Mouse (Mus musculus): ENCODE measurements around the gene Igf1r.

The Igf1r gene

DNA sequence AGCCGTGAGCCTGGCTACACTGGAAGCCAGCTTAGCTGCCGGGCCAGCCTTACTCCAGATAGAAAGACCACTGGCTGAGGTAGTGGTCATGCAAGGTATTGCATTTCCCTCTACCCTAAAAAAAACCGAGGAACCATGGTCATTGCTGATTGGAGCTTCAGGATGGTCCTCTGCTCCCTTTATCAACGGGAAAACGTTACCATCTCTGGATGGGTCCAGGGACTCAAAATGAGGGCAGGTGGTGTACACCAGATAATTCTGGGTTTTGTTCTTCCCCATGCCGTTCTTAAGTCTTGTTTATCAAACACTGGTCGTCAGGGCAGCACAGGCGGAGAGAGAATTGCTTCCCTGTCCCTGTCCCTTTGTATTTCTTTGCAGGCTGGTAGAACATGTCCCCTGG lies 57.0 kb downstream of the Igf1r start:
- DNase-seq (ENCODE audit: low spot score in 2 of 2), result no peak

DNA sequence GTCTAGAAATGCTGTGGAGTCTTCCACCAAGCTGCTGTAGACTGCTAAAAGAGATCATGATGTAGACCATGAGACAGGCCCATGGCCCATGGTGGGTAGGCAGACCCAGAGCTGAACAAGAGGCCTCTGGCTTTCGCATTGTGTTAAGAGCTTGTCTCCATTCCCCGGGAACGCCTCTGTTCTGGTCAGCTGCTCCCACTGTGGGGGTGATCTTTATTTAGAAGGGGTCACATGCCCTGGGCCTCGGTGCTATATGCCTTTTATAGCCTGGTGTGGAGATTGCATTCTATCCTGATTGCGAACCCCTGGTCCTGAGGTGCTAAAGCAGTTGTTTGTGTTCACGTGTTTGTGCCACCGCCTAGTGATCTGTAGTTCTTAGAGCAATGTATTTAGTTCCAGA lies 57.5 kb downstream of the Igf1r start:
- no peak for DNase-seq (ENCODE audit: low spot score in 2 of 2)

DNA sequence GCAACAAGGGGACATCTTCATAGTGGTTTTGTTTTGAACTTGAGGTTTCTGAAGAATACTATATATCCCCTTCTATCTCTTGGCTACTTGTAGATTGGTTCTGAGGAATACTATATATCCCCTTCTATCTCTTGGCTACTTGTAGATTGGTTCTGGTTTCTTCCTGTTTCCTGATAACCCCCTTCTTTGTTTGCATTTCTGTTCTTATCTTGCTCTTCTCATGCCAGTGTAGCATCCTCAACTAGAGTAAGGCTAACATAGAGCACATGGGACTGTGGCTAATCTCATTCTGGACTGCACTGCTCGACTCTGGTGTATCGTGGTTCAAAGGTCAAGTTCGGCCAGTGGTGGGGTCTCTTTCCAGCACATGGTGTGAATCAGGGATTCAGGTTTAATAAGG lies 58.2 kb downstream of the Igf1r start:
- DNase-seq (ENCODE audit: low spot score in 2 of 2), result no peak

DNA sequence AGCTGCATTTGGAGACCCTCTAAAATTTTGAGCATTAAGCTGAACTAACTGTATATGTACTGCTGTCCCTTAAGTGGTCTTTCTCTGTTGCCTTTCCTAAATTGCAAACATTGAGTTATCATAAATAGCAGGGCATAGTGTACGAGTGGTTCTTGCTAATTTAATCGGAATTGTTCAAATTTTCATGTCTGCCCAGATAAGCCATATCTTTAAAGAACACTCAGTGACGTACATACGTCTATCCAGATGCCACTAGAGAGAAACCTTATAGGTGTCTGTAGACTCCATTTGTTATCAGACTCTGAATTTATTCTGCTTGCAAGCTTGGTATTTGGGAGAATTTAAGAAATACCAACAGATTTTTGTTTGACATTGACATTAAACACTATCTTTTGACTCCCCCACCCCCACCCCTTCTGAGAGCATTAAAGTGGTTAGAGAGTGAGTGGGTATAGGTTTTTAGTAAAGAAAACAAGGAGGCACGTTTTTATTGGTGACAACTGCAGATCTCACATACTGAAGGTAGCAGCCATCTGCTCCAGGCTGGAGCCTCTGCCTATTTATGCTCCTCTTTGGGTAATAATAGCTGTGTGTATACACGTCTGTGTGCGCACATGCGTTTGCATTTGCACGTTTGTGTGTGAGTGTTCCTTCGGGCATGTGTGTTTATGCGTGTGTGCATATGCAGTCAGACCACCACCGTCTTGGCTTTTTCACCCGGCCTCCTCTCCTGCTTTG lies 58.9 kb downstream of the Igf1r start:
- DNase-seq (ENCODE audit: low spot score in 2 of 2), result no peak

DNA sequence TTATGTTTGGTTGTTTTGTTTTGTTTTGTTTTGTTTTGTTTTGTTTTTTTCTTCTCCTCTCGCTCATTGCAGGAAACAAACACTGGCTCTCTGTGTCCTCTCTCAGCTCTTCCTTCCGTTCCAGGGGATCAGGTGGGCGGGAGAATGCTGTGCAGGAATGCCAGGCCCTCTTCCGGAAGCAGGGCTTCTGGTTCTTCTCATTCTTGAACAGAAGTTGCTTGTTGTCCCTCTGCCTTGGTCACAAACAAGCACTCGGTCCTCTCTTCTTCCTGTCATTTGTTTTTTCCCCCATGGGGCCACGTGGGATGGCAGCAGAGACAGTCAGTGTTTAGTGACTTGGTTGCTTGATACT lies 59.5 kb downstream of the Igf1r start:
- no peak for DNase-seq (ENCODE audit: low spot score in 2 of 2)

DNA sequence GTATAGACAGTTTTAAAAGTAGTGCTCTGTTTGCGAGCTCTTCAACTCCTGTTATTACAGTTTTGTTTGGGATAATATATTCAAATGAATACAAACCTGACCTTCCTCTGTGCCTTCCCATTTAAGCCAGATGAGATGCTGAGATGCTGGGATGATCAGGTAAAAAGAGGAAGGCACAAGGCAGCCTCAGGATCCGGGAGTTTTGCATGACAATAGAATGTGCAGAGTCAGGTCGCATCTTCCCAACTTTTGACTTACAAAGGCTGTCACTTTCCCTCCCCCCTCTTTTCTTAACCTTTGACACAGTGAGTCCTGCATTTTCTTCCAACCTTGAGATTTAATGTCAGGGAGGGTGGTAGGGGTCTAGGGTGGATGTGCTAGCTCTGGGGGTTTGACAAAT lies 61.9 kb downstream of the Igf1r start:
- no peak for DNase-seq (ENCODE audit: low spot score in 2 of 2)

DNA sequence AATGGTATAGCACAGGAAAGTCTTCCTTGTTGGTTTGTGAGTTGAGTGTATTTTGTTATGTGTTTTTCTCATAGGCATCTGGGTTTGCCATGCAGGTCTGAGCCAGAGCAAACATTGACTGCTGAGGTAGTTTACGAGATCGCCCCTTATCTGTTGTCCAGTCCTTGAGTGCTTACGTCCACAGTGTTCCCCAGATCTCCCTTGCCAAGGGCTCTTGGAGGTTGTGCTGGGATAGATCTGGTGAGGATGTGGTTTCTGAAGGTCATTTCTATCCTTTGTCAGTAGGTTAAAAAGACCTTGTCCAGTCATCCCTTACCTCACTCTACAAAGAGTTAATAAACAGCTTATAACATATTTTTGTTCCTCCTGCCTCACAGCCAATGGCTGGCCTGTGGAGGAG lies 62.8 kb downstream of the Igf1r start:
- no peak for DNase-seq (ENCODE audit: low spot score in 2 of 2)

DNA sequence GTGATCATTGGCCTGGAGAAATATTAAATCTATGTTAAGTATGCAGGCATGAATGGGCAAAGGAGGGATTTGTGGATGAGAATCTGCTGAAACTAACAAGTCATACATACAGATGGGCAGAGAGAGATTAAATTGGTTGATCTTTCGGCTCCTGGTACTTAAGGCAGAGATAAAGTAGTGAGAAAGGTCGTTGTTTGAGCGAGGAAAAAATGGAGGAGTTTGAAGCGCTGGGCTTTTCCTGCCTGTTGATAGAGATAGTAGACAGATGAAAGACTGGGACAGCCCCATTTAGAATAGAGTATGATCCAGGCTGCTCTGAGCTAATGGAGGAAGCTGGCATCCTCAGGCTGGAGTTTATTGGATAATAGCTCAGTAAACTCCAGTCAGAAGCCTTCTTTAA lies 65.4 kb downstream of the Igf1r start:
- no peak for DNase-seq (ENCODE audit: low spot score in 2 of 2)

DNA sequence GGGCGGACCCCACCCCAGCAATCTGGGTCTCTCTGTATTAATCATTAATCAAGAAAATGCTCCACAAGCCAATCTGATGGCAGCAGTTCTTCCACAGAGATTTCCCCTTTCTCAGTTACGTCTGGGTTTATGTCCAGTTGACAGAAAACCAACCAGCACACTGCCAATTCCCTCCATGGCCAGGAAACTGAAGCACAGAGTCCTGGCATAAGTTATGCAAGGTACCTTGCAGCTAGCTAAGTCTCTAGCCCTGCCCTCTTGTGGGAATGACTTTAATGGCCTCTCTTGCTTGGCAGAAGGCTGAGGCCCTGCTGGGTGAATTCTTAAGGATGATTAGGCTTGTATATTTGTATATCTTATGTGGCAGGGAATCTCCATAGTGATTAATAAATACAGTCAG lies 67.9 kb downstream of the Igf1r start:
- DNase-seq (ENCODE audit: low spot score in 2 of 2), result no peak

DNA sequence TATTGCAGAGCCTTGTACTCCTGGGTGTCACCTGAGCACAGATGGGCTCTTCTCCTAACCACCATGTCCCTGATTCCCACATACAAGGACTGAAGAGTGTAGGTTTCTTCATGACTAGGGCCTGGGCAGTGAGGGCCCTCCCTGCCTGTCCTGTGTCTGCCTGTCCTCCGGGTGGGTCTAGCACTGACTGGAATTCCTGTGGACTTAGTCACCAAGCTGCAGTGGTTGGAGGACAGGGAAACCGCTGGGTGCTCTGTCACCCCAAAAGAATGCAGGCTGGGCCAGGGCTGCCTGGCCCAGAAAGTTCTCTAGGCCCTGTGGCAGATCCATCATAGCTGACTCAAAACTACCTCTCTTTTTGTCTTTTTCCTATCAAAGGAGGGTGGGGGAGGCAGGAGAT lies 69.1 kb downstream of the Igf1r start:
- no peak for DNase-seq (ENCODE audit: low spot score in 2 of 2)

DNA sequence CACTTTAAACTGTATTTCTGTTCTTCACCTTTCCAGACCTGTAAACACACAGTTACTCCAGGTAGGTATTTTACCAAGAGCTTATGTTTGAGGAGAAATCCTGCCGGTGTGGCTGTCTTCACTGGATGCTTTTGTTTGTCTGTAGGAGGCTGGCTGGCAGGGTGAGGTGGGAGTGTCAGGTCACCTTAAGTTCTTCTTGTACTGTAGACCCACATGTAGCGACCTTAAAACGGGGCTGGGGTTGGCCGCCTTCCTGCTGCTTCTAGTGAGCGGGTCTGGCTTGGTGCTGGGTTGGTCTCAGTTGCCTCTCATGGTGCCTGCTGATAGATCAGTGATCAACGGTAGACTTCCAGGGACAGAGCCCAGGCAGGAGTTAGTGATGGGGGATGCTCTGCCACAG lies 69.6 kb downstream of the Igf1r start:
- no peak for DNase-seq (ENCODE audit: low spot score in 2 of 2)

DNA sequence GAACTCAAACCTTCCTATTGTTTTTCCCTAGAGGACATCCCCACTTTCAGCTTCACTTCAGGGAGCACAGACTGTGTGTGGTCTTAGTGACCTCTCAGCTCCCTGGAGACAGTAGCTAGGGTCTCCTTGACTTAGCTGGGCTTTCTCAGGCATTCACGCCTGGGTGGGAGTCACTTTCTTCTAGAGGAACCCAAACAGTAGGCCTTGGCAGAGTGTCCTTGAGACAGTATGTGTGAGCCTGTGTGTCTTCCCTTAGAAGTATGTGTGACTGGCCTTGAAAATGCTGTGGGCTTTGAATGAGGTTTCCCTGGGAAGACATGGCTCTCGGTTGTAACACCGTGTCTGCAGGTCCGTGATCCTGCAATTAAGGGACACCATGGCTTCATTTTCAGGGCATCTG lies 71.3 kb downstream of the Igf1r start:
- no peak for DNase-seq (ENCODE audit: low spot score in 2 of 2)

DNA sequence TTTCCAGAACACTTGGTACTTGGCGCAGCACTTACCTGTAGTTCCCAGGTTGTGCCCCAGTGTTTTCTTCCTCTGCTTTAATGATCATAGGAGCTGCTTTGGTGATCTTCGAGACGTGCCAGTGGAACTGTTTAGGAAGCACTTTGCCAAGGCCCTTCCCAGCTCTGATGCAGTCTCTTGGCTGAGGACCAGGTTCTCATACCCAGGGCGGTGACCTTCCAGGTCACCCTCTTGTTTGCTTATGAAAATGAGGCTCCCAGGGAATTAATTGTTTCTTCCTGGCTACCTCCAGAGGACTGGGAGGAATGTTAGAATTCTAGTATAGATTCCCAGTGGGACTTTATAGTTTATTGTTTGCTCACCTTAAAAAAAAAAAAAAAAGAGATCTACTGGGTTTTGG lies 72.0 kb downstream of the Igf1r start:
- no peak for DNase-seq (ENCODE audit: low spot score in 2 of 2)

DNA sequence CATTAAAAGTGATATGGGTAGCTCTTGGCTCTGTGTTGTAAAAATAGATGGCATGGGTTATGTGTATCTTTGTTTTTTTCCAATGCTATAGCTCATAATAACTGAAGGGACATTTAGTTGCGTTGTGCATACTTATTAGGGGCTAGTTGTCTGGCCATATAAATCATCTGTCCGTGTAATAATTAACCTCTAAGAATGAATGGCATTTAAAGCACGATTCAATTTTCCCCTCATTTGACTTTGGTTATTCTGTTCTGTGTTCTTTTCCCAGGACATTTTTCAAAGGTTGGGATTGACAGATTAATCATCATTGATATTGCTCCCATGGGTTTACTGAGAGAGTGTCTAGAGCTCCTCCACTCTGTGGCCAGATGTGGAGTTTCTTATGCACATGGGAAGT lies 72.8 kb downstream of the Igf1r start:
- DNase-seq (ENCODE audit: low spot score in 2 of 2), result no peak

DNA sequence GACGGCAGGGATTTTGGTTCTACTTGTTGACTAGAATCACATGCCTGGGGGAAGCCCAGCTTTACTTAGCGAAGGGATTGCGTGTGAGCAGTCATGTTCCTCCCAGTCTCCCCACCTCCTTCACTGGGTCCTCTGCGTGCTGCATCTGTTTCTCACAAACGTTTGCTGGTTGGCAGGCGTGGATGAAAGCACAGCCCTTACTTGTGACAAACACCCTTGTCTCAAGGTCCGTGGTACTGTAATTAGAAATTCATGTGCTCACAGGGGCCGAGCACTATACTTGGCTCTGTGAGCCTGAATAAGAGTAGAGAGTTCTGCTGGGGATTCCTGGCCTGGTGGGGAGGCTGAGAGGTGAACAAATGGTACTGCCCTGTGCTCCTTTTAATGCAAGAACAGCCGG lies 73.4 kb downstream of the Igf1r start:
- DNase-seq (ENCODE audit: low spot score in 2 of 2), result no peak

DNA sequence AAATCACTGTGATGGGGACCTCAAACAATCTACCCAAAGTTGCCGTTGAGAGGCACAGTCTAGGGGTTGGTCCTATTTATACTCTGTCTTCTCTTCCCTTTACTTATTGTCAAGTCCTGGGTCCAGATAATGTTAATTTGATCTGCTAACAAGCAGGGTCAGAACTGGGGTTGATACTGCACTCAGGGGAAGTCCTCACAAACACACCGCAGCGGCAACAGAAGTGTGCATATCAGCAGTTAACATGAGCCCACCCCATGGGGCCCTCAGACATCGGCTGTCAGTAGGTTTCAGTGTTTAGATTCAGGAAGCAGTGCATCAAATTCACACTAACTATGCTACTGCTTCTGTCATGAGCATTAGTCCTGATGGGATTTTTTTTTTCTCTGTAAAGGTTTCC lies 75.5 kb downstream of the Igf1r start:
- no peak for DNase-seq (ENCODE audit: low spot score in 2 of 2)

DNA sequence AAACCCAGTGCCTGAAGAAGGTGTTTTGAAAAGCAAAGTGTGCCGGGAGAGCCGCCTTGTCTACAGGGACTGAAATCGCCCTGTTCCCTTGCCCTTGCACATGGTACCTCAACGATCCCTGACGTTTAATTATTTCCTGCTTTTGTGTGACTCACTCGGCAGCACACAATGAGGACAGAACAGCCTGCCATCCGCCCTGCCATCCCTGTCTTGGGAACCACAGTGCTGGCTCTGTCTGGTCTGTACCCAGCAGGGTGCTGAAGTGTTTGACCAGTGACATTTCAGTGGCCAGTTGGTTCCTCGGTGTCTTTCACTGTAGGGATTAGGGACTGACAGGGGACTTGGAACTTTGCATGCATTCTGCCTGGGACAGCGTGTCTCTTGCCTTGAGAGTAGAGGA lies 78.2 kb downstream of the Igf1r start:
- DNase-seq (ENCODE audit: low spot score in 2 of 2), result no peak

DNA sequence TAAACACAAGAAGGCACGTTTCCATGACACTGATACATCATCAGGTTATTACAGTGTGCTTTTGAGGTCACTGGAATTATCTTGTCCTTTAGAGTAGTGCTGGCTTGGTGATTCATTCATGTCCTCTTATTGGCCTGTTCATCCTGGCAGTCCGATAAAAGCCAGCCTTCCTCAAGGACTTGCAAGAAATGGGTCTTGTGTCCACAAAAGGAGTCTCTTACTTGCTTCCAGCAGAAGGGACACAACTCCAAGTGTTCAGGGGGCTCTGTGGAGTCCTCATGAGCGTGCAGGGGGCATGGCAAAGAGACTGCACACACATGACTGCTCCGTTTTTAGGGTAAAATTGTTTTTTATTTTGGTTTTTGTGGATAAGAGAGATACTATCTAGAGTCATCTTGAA lies 83.9 kb downstream of the Igf1r start:
- DNase-seq (ENCODE audit: low spot score in 2 of 2), result no peak

DNA sequence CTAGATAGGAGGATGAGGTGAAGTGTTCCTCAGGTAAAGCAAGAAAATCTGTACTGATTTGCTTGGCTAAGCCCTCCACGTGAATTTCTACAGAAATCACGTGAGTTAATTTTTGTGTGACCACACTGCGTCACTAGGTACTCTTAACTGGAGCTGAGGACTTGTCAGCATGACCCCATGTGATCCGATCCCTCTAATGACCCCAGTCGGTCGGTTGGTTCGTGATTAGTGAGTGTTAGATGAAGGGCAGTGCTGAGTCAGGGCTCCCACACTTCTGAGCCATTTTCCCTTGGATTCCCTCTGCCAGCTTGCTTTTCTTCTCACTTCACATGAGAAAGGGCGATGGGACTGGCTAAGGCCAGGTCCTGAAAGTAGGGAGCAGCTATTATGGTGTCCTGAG lies 86.2 kb downstream of the Igf1r start:
- no peak for DNase-seq (ENCODE audit: low spot score in 2 of 2)

DNA sequence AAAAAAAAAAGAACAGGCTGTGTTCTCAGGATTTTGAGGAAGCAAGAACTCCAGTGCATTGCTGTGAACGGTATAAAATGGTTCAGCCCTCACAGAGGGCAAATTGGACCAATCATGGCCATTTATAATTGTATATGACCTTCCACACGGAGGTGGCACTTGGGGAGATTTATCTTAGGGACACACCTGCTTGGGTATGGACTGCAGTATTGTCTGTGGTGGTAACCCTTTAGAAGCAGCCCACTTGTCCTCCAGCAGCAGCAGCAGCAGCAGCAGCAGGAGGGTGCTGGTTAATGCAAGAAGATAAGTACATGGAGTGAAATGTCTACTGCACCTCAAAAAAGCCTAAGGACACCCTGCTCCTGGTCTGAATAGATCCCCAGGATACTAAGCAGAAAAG lies 86.9 kb downstream of the Igf1r start:
- no peak for DNase-seq (ENCODE audit: low spot score in 2 of 2)

DNA sequence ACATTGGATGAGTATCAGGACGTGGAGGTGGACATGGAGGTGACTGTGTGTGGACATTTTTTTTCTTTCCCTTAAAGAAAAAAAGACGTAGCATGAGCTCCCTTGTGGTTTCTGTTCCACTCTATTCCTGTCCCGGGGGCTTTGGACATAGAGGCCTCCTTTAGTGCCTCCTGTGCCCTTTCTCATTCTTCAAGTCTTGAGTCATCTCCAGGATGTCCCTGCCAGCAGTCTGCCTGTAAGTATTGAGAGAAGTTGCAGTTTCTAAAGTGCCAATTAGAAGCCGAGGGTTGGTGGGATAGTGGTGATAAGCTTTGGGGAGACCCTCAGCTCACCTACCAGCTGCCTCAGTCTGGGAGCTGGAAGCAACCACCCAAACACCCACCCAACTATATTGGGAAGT lies 92.0 kb downstream of the Igf1r start:
- no peak for DNase-seq (ENCODE audit: low spot score in 2 of 2)

DNA sequence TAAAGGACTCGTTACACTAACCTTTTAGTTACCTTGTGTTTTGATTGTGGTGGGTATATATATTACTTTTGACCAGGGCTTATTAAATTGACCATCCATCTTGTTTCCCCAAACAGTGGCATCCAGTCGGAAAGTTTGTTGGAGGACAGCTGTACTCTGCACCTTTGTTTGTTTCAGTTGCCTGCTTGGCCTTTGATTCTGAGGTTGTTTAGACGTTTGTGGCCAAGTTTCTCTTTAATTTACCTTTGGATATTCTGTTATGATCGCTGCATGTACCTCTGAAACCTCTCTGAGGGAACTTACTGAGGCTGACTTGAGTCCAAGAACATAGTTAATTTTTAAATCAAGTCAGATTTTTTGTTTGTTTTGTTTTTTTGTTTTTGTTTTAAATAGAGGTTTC lies 94.5 kb downstream of the Igf1r start:
- DNase-seq (ENCODE audit: low spot score in 2 of 2), result no peak

DNA sequence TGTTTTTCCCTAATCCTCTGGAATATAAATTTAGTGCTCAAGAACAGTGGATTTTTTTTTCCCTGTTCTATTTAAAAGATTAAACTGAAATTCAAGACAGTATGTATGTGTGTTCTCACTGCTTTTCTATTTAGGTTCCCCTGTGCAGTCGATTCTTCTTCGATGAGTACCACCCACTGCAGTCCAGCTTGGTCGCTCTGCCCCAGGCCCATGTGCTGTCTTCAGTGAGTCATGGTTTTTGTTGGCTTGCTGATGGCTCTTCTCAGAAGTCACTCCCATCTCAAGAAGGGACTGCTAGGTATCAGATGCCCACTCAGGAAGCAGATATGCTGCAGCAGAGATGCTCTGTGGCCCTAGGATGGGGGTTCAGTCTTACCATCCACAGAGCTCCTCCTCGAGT lies 95.9 kb downstream of the Igf1r start:
- no peak for DNase-seq (ENCODE audit: low spot score in 2 of 2)

DNA sequence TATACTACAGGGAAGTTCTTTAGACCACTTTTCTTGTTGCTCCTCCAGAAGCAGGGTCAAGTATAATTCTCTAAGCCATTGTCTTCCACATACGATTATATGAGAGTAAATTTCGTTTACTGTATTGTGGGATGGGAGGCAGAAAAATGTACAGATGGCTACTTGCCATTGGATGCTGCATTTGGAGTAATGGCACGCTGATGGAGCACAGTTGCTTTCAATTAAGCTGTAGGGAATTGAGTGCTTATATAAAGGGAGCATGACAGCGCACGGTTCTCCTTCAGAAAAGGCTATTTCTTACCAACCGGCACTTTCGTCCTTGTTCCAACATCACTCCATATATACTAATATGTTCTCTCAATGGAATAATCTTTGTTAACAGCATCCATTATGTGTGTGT lies 96.4 kb downstream of the Igf1r start:
- DNase-seq (ENCODE audit: low spot score in 2 of 2), result no peak

All from frontal cortex, postnatal 10 days (tissue).